Mouse (Mus musculus) thymus, adult 18-20 months (tissue): Measurements from ENCODE around the gene Galnt9.

ENCODE experiments used
- DNase-seq, 2 experiments: peaks; one replicate each; pipeline ENCODE4 v3.0.0; 2022; ENCODE audit warnings: mixed read lengths in 2 of 2

Galnt9 gene

DNA sequence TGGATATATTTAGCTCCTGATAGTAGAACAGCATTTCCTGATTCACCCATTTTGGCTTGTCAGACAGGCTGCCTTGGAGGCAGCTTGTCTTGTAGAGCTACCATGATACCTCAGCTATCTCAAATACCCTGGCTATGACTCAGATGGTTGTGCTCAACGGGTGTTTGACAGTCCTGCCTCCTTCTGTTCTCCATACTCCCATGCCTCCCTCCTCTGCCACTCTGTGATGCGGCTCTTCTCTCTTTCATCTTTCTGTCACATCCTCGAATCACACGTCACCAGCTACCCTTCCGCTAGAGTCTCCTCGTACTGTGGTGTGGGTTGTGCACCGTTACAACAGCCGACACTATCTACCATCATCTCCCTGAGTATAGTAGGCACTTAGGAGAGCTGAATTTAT lies 50.3 kb downstream of the Galnt9 start:
- no peak for DNase-seq

- no peak for DNase-seq
Measured at GRCm38 (mm10) chr5:110595341-110595740, 51.2 kb downstream of the Galnt9 start.

DNA sequence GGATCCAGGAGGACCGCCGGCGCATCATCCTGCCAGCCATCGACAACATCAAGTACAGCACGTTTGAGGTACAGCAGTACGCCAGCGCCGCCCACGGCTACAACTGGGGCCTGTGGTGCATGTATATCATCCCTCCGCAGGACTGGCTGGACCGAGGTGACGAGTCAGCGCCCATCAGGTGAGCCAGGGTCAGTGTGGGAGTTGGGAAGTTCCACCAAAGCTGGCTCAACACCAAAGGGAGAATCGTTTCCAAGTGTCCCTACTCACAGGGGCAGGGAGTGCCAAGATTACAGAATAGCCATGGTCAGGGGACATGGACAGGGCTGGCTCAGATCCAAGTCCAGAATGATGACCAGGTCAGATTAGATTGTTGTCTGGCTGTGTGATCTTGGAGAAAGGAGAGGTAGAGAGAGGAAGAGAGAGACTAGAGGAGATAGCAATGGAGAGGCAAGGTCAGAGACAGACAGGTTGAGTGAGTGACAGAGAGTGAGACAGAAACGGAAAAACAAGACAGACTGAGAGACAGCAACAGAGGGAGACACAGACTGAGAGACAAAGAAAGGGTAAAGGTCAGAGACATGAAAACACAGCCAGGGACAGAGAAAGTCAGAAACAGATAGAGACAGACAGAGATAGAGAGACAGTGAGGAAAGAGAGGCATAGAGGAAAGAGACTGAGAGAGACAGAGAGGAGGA lies 52.1 kb downstream of the Galnt9 start:
- DNase-seq = no peak

GRCm38 (mm10) chr5:110597502-110597901 lies 53.3 kb downstream of the Galnt9 start:
- DNase-seq = no peak

GRCm38 (mm10) chr5:110598298-110599095 lies 54.3 kb downstream of the Galnt9 start:
- no peak for DNase-seq

GRCm38 (mm10) chr5:110603016-110603685 lies 59.0 kb downstream of the Galnt9 start:
- no peak for DNase-seq

GRCm38 (mm10) chr5:110604311-110604710 lies 60.2 kb downstream of the Galnt9 start:
- DNase-seq = no peak

- DNase-seq = no peak
Measured at GRCm38 (mm10) chr5:110605531-110606221, 61.5 kb downstream of the Galnt9 start.

- DNase-seq = no peak
Measured at GRCm38 (mm10) chr5:110607767-110608166, 63.6 kb downstream of the Galnt9 start.

GRCm38 (mm10) chr5:110608336-110608735 lies 64.2 kb downstream of the Galnt9 start:
- no peak for DNase-seq

DNA sequence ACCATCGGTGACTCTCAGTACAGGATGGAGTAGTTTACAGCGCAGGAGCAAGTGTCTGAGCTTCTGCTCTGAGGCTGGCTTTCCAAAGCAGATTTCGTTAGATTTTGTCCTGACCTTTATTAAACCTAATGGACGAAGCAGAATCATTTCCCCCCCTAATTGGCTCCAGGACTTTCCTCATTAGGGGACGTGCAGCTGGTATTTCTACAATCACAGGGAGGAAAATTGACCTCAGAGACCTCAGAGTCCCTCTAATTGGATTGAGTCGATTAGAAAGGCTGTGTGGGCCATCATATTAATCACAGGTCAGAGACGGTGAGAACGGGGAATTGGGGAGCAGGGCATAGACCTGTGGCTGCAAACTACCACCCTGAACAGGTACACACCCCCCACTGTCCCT lies 64.8 kb downstream of the Galnt9 start:
- DNase-seq = no peak

GRCm38 (mm10) chr5:110609425-110609824 lies 65.3 kb downstream of the Galnt9 start:
- no peak for DNase-seq

GRCm38 (mm10) chr5:110609868-110610267 lies 65.7 kb downstream of the Galnt9 start:
- DNase-seq = no peak

DNA sequence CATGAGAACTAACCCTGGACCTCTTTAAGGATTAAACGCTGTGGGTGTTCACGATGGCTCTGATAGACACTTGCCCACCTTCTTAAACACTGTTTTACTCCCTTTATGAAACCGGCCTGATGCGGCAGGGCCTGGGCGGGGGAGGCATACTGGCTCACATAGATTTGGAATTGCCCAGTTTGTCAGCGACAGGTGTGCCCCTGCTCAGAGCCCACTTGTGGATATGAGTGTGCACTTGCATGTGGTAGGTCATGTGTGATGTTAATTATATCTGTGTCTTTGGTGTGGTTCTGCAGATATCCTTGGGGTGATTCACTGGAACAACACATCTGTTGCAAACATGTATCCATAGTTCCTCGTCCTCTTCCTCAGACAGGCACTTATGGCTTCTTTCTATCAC lies 66.3 kb downstream of the Galnt9 start:
- DNase-seq = no peak

DNA sequence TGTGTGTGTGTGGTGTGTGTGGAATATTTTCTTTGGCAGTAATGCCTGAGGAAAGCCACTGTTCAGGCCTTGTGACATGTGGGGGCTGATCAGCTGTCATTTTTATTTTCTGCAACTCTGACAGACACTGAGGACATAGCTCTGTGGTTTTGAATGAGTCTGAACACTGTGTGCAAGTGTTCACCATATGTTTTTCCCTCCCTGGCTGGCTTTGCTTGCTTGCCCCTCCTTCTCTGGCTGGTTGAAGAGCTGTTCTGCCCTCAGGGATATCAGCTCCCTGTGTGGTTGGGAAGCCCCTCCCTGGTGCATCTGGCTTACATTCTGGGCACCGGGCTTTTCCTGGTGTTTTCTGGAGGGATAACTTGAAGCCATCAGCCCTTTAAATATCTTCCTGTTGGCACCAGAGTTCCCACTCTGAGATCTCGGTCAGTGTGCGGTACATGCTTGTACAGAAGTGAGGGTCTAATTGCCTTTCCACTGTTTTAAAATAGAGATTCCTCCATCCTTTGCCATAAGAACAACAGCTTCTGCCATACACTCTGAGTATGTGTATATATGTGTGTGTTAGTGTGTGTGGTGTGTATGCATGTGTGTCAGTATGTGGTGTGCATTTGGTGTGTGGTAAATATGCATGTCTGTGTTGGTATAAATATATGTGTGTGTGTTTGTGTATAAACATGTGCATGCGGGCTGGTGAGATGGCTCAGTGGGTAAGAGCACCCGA lies 67.4 kb downstream of the Galnt9 start:
- no peak for DNase-seq

DNA sequence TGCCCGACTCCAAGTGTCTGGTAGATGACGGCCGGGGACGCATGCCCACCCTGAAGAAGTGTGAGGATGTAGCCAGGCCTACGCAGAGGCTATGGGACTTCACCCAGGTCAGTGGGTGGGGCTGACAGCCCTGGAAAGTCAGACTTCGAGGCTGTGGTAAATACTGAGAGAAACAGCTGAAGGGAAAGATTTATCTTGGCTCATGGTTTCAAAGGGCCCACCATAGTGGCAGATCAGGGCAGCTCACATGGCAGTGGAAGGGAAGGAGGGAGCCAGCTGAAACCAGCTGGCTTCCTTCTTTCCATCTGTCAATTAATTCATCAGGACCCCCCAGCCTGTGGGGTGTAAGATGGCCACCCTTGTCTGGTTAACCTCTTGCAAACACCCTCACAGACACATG lies 75.1 kb downstream of the Galnt9 start:
- DNase-seq = no peak

- no peak for DNase-seq
Measured at GRCm38 (mm10) chr5:110624319-110624718, 80.2 kb downstream of the Galnt9 start.

DNA sequence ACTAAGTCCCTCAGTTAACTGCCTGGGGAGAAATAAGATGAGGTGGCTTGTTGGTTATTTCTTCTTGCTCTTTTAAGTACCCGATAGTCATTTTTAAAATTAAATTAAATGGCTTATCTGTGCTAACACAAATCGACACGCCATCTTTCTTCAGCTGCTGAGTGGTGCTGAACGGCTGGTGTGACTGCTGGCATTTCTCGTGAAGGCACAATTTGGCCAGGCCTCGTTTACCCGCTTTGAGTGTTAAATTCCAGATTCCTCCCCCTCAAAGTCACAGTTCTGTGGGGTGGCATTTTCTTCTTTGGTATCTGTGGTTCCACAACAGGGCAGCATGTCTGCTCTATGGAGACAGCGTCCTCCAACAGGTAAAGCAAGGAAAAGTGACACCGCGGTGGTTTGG lies 83.2 kb downstream of the Galnt9 start:
- no peak for DNase-seq

- DNase-seq = no peak
Measured at GRCm38 (mm10) chr5:110628156-110628555, 84.0 kb downstream of the Galnt9 start.

DNA sequence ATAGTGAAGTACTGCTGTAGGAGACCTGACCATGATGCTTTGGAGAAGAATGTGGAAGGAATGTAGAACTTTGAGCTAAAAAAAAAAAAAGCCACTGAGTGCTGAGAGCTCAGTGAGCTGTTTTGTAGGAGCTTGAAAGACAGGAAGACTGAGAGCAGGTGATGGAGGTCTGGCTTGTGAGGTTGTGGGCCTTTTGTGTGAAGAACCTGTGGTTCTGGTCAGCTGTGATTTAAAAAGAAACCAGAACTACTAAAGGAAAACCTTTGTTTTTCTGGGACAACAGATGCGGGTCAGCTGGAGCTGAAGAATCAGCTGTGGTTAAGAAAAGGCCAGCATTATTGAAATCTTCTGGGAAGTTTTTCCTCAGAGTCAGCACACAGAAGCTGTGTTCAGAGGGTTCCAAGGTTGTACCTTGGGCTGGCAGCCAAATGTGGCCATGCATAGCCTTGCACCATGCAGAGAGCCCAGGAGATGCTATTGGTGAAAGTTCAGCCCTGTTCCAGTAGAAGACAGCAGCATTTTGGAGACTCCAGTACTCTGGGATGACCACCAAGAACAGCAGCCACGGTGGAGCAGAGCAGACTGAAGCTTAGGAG lies 85.5 kb downstream of the Galnt9 start:
- DNase-seq = no peak

DNA sequence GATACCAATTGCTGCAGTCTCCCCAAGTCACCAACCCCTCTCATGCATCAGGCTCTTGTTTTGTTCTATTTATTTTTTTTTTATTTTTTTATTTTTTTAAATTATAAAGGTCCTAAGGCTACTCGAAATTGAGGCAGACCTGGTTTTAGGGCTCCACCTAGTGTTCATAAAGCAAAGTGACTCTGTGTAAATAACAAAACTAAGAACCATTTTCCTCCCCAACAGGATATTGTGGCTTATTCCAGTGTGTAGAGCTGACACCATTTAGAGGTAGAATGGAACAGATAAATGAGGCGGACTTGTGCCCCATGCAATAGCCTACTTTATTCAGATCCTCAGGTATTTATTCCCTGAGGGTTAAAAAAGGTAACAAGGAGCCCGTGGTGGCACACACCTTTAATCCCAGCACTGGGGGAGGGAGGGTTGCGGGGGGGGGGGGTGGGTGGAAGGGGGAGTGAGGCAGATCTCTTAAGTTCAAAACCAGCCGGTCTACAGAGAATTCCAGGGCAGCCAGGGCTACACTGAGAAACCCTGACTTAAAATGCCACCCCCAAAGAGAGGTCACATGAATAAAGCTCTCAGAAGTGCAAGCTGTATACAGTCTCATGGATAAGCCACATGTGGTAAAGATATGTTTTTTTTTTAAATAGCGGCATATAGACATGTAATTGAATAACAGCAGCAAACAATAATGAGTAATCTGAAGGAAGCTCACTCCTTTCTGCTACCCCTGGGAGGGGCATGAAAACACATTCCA lies 92.0 kb downstream of the Galnt9 start:
- DNase-seq = no peak
